Mouse (Mus musculus) CH12.LX (cell line): ENCODE results near the gene Megf8. TPM values are rescaled to one million over a fixed set of nuclear protein-coding genes. Genes with fewer than 3 reads are reported as not detected.

Source experiments
- DNase-seq: peaks from one replicate; pipeline ENCODE4 v3.0.0-alpha.2; 2013; ENCODE audit errors: extremely low read depth
- H3K27ac ChIP-seq: 2 replicates; pipeline ENCODE4 v1.5.1; 2012; ENCODE audit warnings: low read depth, mild to moderate bottlenecking, control low read depth, moderate library complexity; ENCODE audit not compliant: insufficient read depth
- H3K27me3 ChIP-seq: replicated peaks from 2 replicates; pipeline ENCODE3; 2012; ENCODE audit warnings: inconsistent platforms
- H3K36me3 ChIP-seq, 2 experiments: replicated peaks in 1 of 2; 2 replicates each; pipeline versions ENCODE3 to v1.6.1; 2012; ENCODE audit warnings: inconsistent platforms in 1 of 2, low read length in 1 of 2, mild to moderate bottlenecking in 1 of 2, mixed read lengths in 1 of 2, moderate library complexity in 1 of 2; ENCODE audit not compliant: control insufficient read depth in 1 of 2, insufficient read depth in 1 of 2
- H3K4me1 ChIP-seq, 2 experiments: 2 replicates each; pipeline ENCODE4 v1.6.1; 2012; ENCODE audit warnings: inconsistent platforms in 1 of 2, moderate library complexity in 1 of 2; ENCODE audit not compliant: insufficient read depth in 2 of 2, control insufficient read depth in 1 of 2
- H3K4me2 ChIP-seq: 2 replicates; pipeline ENCODE4 v1.6.1; 2012; ENCODE audit warnings: low read depth, mild to moderate bottlenecking, control low read depth; ENCODE audit not compliant: poor library complexity, insufficient read depth, severe bottlenecking
- H3K4me3 ChIP-seq, 3 experiments: fragments of 150-350 bp in 1 of 3; sonication (generic) in 1 of 3; replicated peaks in 1 of 3; 2 replicates each; pipeline versions ENCODE3 to v1.5.1; 2011 to 2012; ENCODE audit warnings: low read depth in 2 of 3, low read length in 2 of 3, mild to moderate bottlenecking in 2 of 3, moderate library complexity in 2 of 3, control low read depth in 1 of 3, improper control_type of control experiment in 1 of 3, inconsistent platforms in 1 of 3, mixed read lengths in 1 of 3; ENCODE audit not compliant: poor library complexity in 1 of 3
- H3K79me2 ChIP-seq: replicated peaks from 2 replicates; pipeline ENCODE4 v1.6.1; 2012; ENCODE audit warnings: mild to moderate bottlenecking, moderate library complexity; ENCODE audit not compliant: control insufficient read depth, poor library complexity, insufficient read depth, severe bottlenecking; ENCODE audit errors: extremely low read depth
- H3K9ac ChIP-seq: 2 replicates; pipeline ENCODE4 v1.6.1; 2012; ENCODE audit warnings: low read depth, mild to moderate bottlenecking, control low read depth, moderate library complexity; ENCODE audit not compliant: insufficient read depth
- H3K9me3 ChIP-seq: replicated peaks from 2 replicates; pipeline ENCODE3; 2012; ENCODE audit warnings: low read length, inconsistent platforms, mixed read lengths
- BHLHE40 ChIP-seq: IDR thresholded peaks from 2 replicates; pipeline ENCODE4 v1.6.1; 2011; ENCODE audit warnings: mild to moderate bottlenecking, low read depth, low read length, improper control_type of control experiment
- CHD1 ChIP-seq: IDR thresholded peaks from 2 replicates; pipeline ENCODE4 v1.6.1; 2012; ENCODE audit warnings: low read depth, low read length, improper control_type of control experiment, inconsistent platforms
- CHD2 ChIP-seq: IDR thresholded peaks from 2 replicates; pipeline ENCODE4 v1.6.1; 2011; ENCODE audit warnings: low read length, improper control_type of control experiment
- CTCF ChIP-seq, 2 experiments: IDR thresholded peaks in 1 of 2; conservative IDR thresholded peaks in 1 of 2; 2 replicates each; pipeline ENCODE4 v1.5.1; 2011 to 2012; ENCODE audit warnings: low read depth in 2 of 2, low read length in 2 of 2, improper control_type of control experiment in 1 of 2, inconsistent platforms in 1 of 2, mild to moderate bottlenecking in 1 of 2, moderate library complexity in 1 of 2
- E2F4 ChIP-seq: IDR thresholded peaks from 2 replicates; pipeline ENCODE4 v1.6.1; 2011; ENCODE audit warnings: low read depth, low read length, improper control_type of control experiment; ENCODE audit not compliant: insufficient replicate concordance
- ETS1 ChIP-seq: conservative IDR thresholded peaks from 2 replicates; pipeline ENCODE4 v1.6.1; 2012; ENCODE audit warnings: low read depth, mild to moderate bottlenecking, inconsistent platforms, low read length, improper control_type of control experiment, moderate library complexity
- HCFC1 ChIP-seq: IDR thresholded peaks from 2 replicates; pipeline ENCODE4 v1.6.1; 2012; ENCODE audit warnings: low read depth, mild to moderate bottlenecking, inconsistent platforms, low read length, improper control_type of control experiment
- JUN ChIP-seq: IDR thresholded peaks from 2 replicates; pipeline ENCODE4 v1.6.1; 2011; ENCODE audit warnings: low read depth, mild to moderate bottlenecking, low read length, improper control_type of control experiment, moderate library complexity; ENCODE audit not compliant: insufficient read depth
- KAT2A ChIP-seq: IDR thresholded peaks from 2 replicates; pipeline ENCODE4 v1.6.1; 2012; ENCODE audit warnings: low read length, improper control_type of control experiment, inconsistent platforms; ENCODE audit not compliant: insufficient replicate concordance
- MAFK ChIP-seq: IDR thresholded peaks from 2 replicates; pipeline ENCODE4 v1.6.1; 2011; ENCODE audit warnings: low read length, improper control_type of control experiment; ENCODE audit not compliant: insufficient replicate concordance
- MAX ChIP-seq: IDR thresholded peaks from 2 replicates; pipeline ENCODE4 v1.6.1; 2011; ENCODE audit warnings: low read length, improper control_type of control experiment
- MXI1 ChIP-seq: IDR thresholded peaks from 2 replicates; pipeline ENCODE4 v1.6.1; 2011; ENCODE audit warnings: mild to moderate bottlenecking, low read depth, low read length, improper control_type of control experiment
- NELFE ChIP-seq: IDR thresholded peaks from 2 replicates; pipeline ENCODE4 v1.6.1; 2011; ENCODE audit warnings: low read depth, low read length, improper control_type of control experiment
- NRF1 ChIP-seq: IDR thresholded peaks from 2 replicates; pipeline ENCODE4 v1.6.1; 2014; ENCODE audit warnings: low read depth, mild to moderate bottlenecking, inconsistent platforms, low read length, improper control_type of control experiment, moderate library complexity
- PAX5 ChIP-seq: IDR thresholded peaks from 2 replicates; pipeline ENCODE4 v1.6.1; 2012; ENCODE audit warnings: low read length, inconsistent platforms, mixed read lengths
- POLR2A ChIP-seq: IDR thresholded peaks from 2 replicates; pipeline ENCODE4 v1.6.1; 2011; ENCODE audit warnings: low read depth, mild to moderate bottlenecking, improper control_type of control experiment, low read length
- RCOR1 ChIP-seq: conservative IDR thresholded peaks from 2 replicates; pipeline ENCODE4 v1.6.1; 2012; ENCODE audit warnings: low read depth, mild to moderate bottlenecking, inconsistent platforms, low read length, improper control_type of control experiment
- SIN3A ChIP-seq: IDR thresholded peaks from 2 replicates; pipeline ENCODE4 v1.6.1; 2012; ENCODE audit warnings: low read length, improper control_type of control experiment, inconsistent platforms
- SMC3 ChIP-seq: IDR thresholded peaks from 2 replicates; pipeline ENCODE4 v1.6.1; 2011; ENCODE audit warnings: low read depth, low read length, improper control_type of control experiment
- TBP ChIP-seq: conservative IDR thresholded peaks from 2 replicates; pipeline ENCODE4 v1.6.1; 2011; ENCODE audit warnings: low read depth, low read length, improper control_type of control experiment
- UBTF ChIP-seq: IDR thresholded peaks from 2 replicates; pipeline ENCODE4 v1.6.1; 2012; ENCODE audit warnings: low read depth, mild to moderate bottlenecking, inconsistent platforms, low read length, improper control_type of control experiment, moderate library complexity
- ZC3H11A ChIP-seq: IDR thresholded peaks from 2 replicates; pipeline ENCODE4 v1.6.1; 2012; ENCODE audit warnings: low read depth, mild to moderate bottlenecking, inconsistent platforms, low read length, improper control_type of control experiment
- ZNF384 ChIP-seq: IDR thresholded peaks from 2 replicates; pipeline ENCODE4 v1.6.1; 2012; ENCODE audit warnings: low read depth, low read length, improper control_type of control experiment, inconsistent platforms
- dilution Hi-C: fragments of 300-500 bp; cut with MboI; formaldehyde crosslinking; loops from 2 replicates; pipeline ENCODE4 v1.14.3; 2020; ENCODE audit warnings: low sequenced_read_pairs; ENCODE audit not compliant: extremely low pct_unique_long_range_greater_than_20kb, extremely low pct_ligation_motif_present
- in situ Hi-C: fragments of 300-500 bp; cut with MboI; formaldehyde crosslinking; loops from 3 replicates; pipeline ENCODE4 v1.14.3; 2019; ENCODE audit warnings: low sequenced_read_pairs, low pct_ligation_motif_present, low pct_unique_long_range_greater_than_20kb, mixed read lengths
- polyA plus RNA-seq: library from polyadenylated mRNA; unstranded; fragments of >175 nt; gene quantifications from 2 replicates; pipeline ENCODE4 v1.2.1, GENCODE M21; 2012; ENCODE audit warnings: low read depth; ENCODE audit not compliant: insufficient read length
- total RNA-seq, 2 experiments: library from RNA; depleted of rRNA; stranded (reverse); fragments of 300-350 nt in 1 of 2; fragments of >200 nt in 1 of 2; gene quantifications; 2 replicates each; pipeline ENCODE4 v1.2.3; 2012 to 2014

Megf8 gene
- total and polyA plus RNA-seq, 3 experiments: 0.62 to 1.7 (median 1.2) TPM

DNA sequence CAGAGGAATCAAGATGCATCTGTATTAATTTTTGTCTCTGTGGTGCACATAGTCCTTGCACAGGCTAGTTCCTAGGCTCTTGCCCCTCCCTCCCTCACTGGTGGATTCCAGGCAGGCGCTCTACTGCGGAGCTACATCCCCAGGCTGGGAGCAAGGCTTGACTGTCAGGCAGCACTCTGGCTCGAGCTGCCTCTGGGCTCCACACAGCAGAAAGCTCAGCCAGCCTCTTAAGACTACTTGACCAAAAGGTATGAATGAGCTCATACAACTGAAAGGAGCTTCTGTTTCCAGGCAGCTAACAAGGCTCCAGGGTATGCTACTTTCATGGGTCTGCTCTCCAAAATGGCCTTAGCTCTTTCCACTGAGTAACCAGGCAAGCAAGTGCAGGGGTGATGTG, 64.3 kb downstream of the Megf8 start:
- H3K9me3 ChIP-seq: no peaks in the 10 kb centered on the region
- no peaks in the 10 kb centered on the region for H3K27me3 ChIP-seq
- H3K4me1 ChIP-seq: peaks cover 20 to 21% of the 10 kb centered on the region in 2 experiments
- dilution Hi-C loops (no loop called here), in situ Hi-C loops (no loop called here)
- no peaks in the 10 kb centered on the region for H3K79me2 ChIP-seq
- TF ChIP-seq BHLHE40 (no peak), POLR2A (no peak), CHD1 (no peak), NELFE (no peak), ETS1 (no peak), MAX (no peak), KAT2A (no peak), E2F4 (no peak), NRF1 (no peak), RCOR1 (no peak), ZNF384 (no peak), SIN3A (no peak)
- peaks cover 16 to 62% of the 10 kb centered on the region in 2 experiments for H3K36me3 ChIP-seq
- H3K27ac ChIP-seq: no peak overlapping the region
- H3K4me3 ChIP-seq: no peak overlapping the region
- no peak for DNase-seq
- no peak overlapping the region for H3K9ac ChIP-seq
- H3K4me2 ChIP-seq: no peak overlapping the region

DNA sequence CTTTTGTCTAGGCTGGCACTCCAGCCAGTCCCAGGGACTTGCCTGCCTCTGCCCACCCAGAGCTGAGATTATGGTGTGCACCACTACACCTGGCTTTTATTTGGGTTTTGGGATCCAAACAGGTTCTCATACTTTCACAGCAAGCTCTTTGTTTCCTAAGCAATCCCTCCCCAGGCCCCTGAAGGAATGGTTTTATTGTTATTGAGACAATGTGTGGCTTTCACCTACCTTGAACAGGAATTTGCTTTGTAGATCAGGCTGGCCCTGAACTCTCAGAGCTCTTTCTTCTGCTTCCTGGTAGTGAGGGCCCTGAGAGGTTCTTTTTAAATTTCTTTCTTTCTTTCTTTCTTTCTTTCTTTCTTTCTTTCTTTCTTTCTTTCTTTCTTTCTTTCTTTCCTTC, 65.6 kb downstream of the Megf8 start:
- dilution Hi-C loops: no loop called here
- Histone ChIP-seq H3K4me3 (no peak overlapping the region), H3K9ac (no peak overlapping the region), H3K36me3 (peaks cover 16 to 67% of the 10 kb centered on the region in 2 experiments), H3K4me1 (peaks cover 19 to 34% of the 10 kb centered on the region in 2 experiments), H3K4me2 (no peak overlapping the region), H3K79me2 (no peaks in the 10 kb centered on the region), H3K27me3 (no peaks in the 10 kb centered on the region), H3K27ac (no peak overlapping the region), H3K9me3 (no peaks in the 10 kb centered on the region)
- in situ Hi-C loops: no loop called here
- DNase-seq: no peak
- TF ChIP-seq HCFC1 (no peak), POLR2A (no peak), MAFK (no peak), KAT2A (no peak), SMC3 (no peak), PAX5 (no peak), RCOR1 (no peak), CHD2 (no peak), JUN (no peak), CTCF (conservative IDR thresholded peaks at IDR 0.05 in 1 of 2, IDR thresholded peaks at IDR 0.05 in 1 of 2; ENCODE audit: low read depth in 2 of 2, low read length in 2 of 2) (no peak), E2F4 (no peak), ETS1 (no peak), ZC3H11A (no peak), ZNF384 (no peak), UBTF (no peak), TBP (no peak), MXI1 (no peak)
